Mouse (Mus musculus): ENCODE measurements around the gene Bpifb5. TPM values are rescaled to one million over a fixed set of nuclear protein-coding genes. Genes with fewer than 3 reads are reported as not detected.
"Not testable (repeated sequence)": the region's sequence is repeated elsewhere in the genome, so short reads cannot be mapped to it uniquely, and the experiment has no call there.

Bpifb5 gene
- total RNA-seq, 4 experiments from 2014 or later, result not detected

DNA sequence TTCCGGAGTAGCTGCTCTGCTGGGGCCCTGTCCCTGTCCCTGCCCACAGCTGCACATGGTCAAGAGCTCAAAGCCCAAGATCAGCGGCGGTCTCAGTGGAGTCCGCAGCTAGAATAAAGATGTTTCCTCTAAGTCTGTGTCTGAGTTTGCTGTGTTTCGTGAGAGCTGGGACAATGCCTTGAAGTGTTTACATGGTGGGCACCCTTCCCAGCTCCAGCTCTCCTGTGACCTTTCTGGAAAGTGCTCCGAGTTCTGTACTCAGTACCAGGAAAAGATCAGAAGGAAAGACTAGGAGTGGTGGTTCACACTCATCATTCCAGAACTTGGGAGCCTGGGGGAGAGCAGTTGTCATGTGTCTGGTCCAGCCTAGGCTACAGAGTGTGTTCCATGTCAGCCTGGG is 17.2 kb downstream of the Bpifb5 start:
- no peak for DNase-seq (ENCODE audit: low spot score)

GRCm38 (mm10) chr2:154242726-154243125 is 19.2 kb downstream of the Bpifb5 start:
- not testable (repeated sequence) for DNase-seq (ENCODE audit: low spot score)

DNA sequence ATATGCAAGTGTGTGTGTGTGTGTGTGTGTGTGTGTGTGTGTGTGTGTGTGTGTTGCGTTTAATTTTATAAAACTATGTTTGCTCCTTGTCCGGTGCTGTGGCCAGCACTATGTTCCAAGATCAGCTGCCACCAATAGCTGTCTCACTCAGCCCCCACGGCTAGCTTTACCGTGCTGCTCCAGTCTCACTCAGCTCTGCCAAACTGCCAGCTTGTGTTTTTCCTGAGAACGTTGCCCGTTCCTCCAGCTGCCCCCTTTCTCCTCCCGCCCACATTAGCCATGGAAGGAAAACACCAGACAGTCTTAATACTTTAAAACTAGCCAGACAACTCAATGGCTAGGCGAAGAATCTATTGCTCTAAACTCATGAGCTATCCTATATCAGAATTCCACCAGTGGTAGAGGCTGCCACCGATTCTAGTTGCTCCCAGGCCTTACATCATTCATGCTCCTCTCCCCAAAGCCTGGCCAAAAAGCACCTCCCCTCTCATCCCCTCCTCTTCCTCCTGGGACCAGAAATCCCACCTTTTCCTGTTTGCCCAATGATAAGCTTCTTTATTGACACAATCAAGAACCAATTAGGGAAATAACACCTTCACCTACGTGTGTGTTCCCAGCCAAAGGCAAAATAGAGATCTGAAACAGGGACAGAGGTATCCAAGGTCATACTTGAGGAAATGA is 20.0 kb downstream of the Bpifb5 start:
- DNase-seq (ENCODE audit: low spot score), result no peak

DNA sequence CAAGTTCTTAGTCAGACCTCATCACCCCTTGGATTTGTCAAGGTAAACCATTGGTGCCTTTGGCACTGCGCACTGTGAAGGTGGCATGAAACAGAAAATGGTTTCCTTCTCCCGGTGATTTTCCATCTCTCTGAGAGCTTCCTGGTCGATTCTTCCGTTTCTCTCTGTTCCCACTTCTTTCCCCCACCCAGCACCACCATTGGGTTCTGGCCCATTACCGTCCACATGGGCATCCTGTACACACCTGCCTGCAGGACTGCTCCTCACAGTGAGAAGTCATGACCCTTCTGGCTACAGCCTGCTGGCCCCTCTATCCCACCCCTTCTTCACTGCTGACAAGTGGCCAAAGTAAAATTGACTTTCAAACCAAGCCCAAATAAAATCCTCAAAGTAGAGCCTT is 21.8 kb downstream of the Bpifb5 start:
- DNase-seq (ENCODE audit: low spot score), result no peak

GRCm38 (mm10) chr2:154255254-154255653 is 31.7 kb downstream of the Bpifb5 start:
- not testable (repeated sequence) for DNase-seq (ENCODE audit: low spot score)

DNA sequence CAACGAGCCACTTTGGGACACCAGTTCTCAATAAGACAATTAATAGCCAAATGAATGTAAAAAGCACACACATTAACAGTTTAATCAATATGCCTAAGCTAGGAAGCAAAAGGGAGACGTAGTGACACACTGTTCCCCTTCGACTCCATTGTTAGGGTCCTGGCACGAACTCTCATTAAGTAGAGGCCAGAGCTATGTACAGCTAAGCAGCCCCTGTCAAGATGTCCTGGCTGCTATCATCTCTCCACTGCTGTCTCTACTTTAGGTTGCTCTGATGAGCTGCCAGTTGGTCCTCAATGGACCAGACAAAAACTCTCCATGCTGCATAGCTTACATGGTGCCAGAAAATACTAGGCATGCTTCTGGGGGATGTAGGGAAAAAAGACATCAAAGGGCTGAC is 32.2 kb downstream of the Bpifb5 start:
- DNase-seq (ENCODE audit: low spot score), result no peak

DNA sequence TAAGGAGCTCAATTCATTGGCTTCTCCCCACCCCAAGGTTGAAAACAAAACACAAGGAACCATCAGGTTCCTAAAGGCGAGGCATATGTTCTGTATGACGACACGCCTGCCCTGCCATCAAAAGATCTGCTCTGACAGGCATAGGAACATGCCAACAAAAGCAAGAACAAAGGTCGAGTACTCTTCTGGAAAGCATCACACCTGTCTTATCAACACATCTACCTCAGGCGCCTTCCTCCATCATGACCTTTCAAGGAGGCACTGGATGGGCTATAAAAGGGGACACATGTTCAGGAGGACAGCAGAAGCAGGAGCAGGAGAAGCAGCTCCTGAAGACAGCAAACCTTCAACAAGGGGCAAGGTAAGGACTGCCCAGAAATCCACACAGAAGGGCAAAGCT is 34.0 kb downstream of the Bpifb5 start, which contains the start of gene Bpifb9a:
Bpifb9a (plus strand) TSS at position 301 of the 400 bp plus-strand sequence.
- DNase-seq (ENCODE audit: low spot score), result not testable (repeated sequence)

DNA sequence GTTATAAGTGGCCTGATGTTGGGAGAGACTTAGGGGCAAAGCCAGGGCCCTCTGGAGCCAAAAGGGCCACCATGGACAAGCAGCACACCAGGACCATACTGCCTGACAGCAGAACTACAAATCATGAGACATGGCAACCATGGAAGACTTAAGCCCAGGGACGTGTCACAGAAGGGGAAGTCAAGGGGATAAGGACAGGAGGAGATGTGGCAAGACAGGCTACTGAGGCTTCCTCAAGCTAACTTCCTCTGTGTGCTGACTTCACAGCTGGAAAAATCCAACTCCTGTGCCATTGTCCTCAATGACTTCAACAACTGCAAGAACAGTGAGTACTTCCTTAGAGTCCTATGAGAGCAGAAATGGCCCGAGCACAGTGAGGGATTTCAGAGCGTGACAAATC is 40.9 kb downstream of the Bpifb5 start:
- not testable (repeated sequence) for DNase-seq (ENCODE audit: low spot score)

Other genes starting within 250 kb of the Bpifb5 start
- not detected for gene Bpifa6, start 248.8 kb upstream of the Bpifb5 start, total RNA-seq (2022)
- not detected for gene Bpifa2, start 215.5 kb upstream of the Bpifb5 start, total RNA-seq (2022)
- gene Bpifa3, start 93.4 kb upstream of the Bpifb5 start, total RNA-seq (2022), result not detected
- 10 to 100 TPM in 1 of 4 experiments, not detected in 3; 56.2 TPM for gene Bpifa1, start 80.9 kb upstream of the Bpifb5 start, total RNA-seq (2022)
- gene Bpifa5, start 61.1 kb upstream of the Bpifb5 start, total RNA-seq (2022), result not detected
- under 1 TPM in 2 of 4 experiments, not detected in 2; 0.16 to 0.55 TPM for gene Bpifb1, start 32.9 kb upstream of the Bpifb5 start, total RNA-seq (2022)
- gene Bpifb9a, start 34.1 kb downstream of the Bpifb5 start, total RNA-seq (2022), result not detected
- not detected for gene Bpifb9b, start 83.5 kb downstream of the Bpifb5 start, total RNA-seq (2022)
- 10 to 100 TPM; 17.0 to 21.7 (median 20.5) TPM for gene Cdk5rap1, start 149.3 kb downstream of the Bpifb5 start, total RNA-seq (2022)
- gene Snta1, start 184.4 kb downstream of the Bpifb5 start, total RNA-seq (2022), result 10 to 100 TPM; 69.1 to 74.1 (median 72.8) TPM
- gene Cbfa2t2, start 212.7 kb downstream of the Bpifb5 start, total RNA-seq (2022), result 10 to 100 TPM; 11.6 to 22.2 (median 16.0) TPM

All from heart, adult 8-10 months (tissue).